Mouse (Mus musculus): ENCODE data around the gene Gm10638. TPM values are rescaled to one million over a fixed set of nuclear protein-coding genes. Genes with fewer than 3 reads are reported as not detected.

The Gm10638 gene
- total RNA-seq (2023) = 0.85 to 1.4 TPM (median 0.91 TPM) in 3 of 4 replicates, not detected in the other

GRCm38 (mm10) chr8:86745221-86745934 is at the start of gene Gm10638, which contains the start of gene Siah1a:
TSS of gene Gm10638 (plus strand) at chr8:86745699.
TSS of gene Siah1a (minus strand) at chr8:86745934.

Other genes starting within 250 kb of the Gm10638 start
- gene Abcc12, start 165.0 kb upstream of the Gm10638 start, total RNA-seq (2023) = 0.15 TPM in 1 of 4 replicates, not detected in the others
- 52.9 to 62.0 TPM (median 57.1 TPM) in 4 replicates for gene Lonp2, start 121.7 kb upstream of the Gm10638 start, total RNA-seq (2023)
- gene Siah1a, start 235 bp downstream of the Gm10638 start, total RNA-seq (2023) = 18.7 to 20.9 TPM (median 20.0 TPM) in 4 replicates
- 23.5 to 26.0 TPM (median 25.0 TPM) in 4 replicates for gene N4bp1, start 139.6 kb downstream of the Gm10638 start, total RNA-seq (2023)

Data from B cell, adult 62 days (primary cell).